Mouse (Mus musculus) midbrain, embryonic 15.5 days (tissue): ENCODE results near the gene Tspoap1. TPM values are rescaled to one million over a fixed set of nuclear protein-coding genes. Genes with fewer than 3 reads are reported as not detected.

ENCODE experiments used
- ATAC-seq: fragments of 200-750 bp; cut with Nextera tagmentation; replicated peaks from 2 replicates; pipeline ENCODE4 v1.8.0; 2017; ENCODE audit warnings: moderate TSS enrichment
- H3K27ac ChIP-seq: fragments of 300-500 bp; sonication (generic); 2 replicates; pipeline ENCODE4 v1.5.1; 2015; ENCODE audit warnings: mild to moderate bottlenecking, inconsistent platforms
- H3K27me3 ChIP-seq: fragments of 300-500 bp; sonication (generic); replicated peaks from 2 replicates; pipeline ENCODE4 v1.6.1; 2015; ENCODE audit warnings: inconsistent platforms
- H3K36me3 ChIP-seq: fragments of 300-500 bp; sonication (generic); replicated peaks from 2 replicates; pipeline ENCODE4 v1.6.1; 2015; ENCODE audit warnings: inconsistent platforms
- H3K4me1 ChIP-seq: fragments of 300-500 bp; sonication (generic); 2 replicates; pipeline ENCODE4 v1.6.1; 2015; ENCODE audit warnings: inconsistent platforms
- H3K4me2 ChIP-seq: fragments of 300-500 bp; sonication (generic); 2 replicates; pipeline ENCODE4 v1.6.1; 2015; ENCODE audit warnings: inconsistent platforms, mild to moderate bottlenecking, moderate library complexity
- H3K4me3 ChIP-seq: fragments of 300-500 bp; sonication (generic); 2 replicates; pipeline ENCODE4 v1.5.1; 2015; ENCODE audit warnings: mild to moderate bottlenecking, inconsistent platforms
- H3K9ac ChIP-seq: fragments of 300-500 bp; sonication (generic); 2 replicates; pipeline ENCODE4 v1.6.1; 2015; ENCODE audit warnings: mild to moderate bottlenecking, inconsistent platforms
- H3K9me3 ChIP-seq: fragments of 300-500 bp; sonication (generic); 2 replicates; pipeline ENCODE4 v1.6.1; 2016; ENCODE audit warnings: inconsistent platforms
- WGBS: fragments of 180-500 bp; shearing (Covaris S2); methylation state at CpG from one replicate; pipeline ENCODE4 v1.1.7; 2015; ENCODE audit warnings: mixed read lengths; 5-methylcytosine and 5-hydroxymethylcytosine counted together
- polyA plus RNA-seq: library from polyadenylated mRNA; unstranded; fragments of >200 nt; fragmentation: Nextera tagmentation; extraction: Ambion mirVana; gene quantifications from 2 replicates; pipeline ENCODE4 v1.2.1, GENCODE M21; 2015

Gene Tspoap1
- polyA plus RNA-seq, 1 experiment from 2014 or later, result 72.5 TPM

GRCm38 (mm10) chr11:87728850-87729592, 31.3 kb upstream of the Tspoap1 start:
- Histone ChIP-seq H3K27me3 (no peaks in the 10 kb centered on the region), H3K27ac (no peak overlapping the region), H3K4me3 (no peak overlapping the region), H3K36me3 (no peaks in the 10 kb centered on the region), H3K4me2 (no peak overlapping the region), H3K9me3 (no peaks in the 10 kb centered on the region), H3K4me1 (peaks cover 15% of the 10 kb centered on the region), H3K9ac (no peak overlapping the region)
- WGBS, result 81% methylated on average over 18 of the region's 18 CpGs
- ATAC-seq, result no peak

GRCm38 (mm10) chr11:87729593-87730185, 30.7 kb upstream of the Tspoap1 start:
- WGBS, result 87% methylated on average over 13 of the region's 13 CpGs

GRCm38 (mm10) chr11:87730652-87731310, 29.6 kb upstream of the Tspoap1 start:
- no peak overlapping the region for H3K4me2 ChIP-seq
- 75% methylated on average over 10 of the region's 10 CpGs for WGBS
- H3K4me3 ChIP-seq, result no peak overlapping the region
- H3K9me3 ChIP-seq, result no peaks in the 10 kb centered on the region
- no peak overlapping the region for H3K9ac ChIP-seq
- H3K27ac ChIP-seq, result no peak overlapping the region
- no peaks in the 10 kb centered on the region for H3K27me3 ChIP-seq
- H3K36me3 ChIP-seq, result no peaks in the 10 kb centered on the region
- ATAC-seq, result no peak
- peaks cover 18% of the 10 kb centered on the region for H3K4me1 ChIP-seq

More at GRCm38 (mm10) chr11:87729593-87730185, 30.7 kb upstream of the Tspoap1 start:
- H3K36me3 ChIP-seq, result no peaks in the 10 kb centered on the region
- no peak overlapping the region for H3K4me3 ChIP-seq
- H3K9me3 ChIP-seq, result no peaks in the 10 kb centered on the region
- no peak overlapping the region for H3K4me2 ChIP-seq
- H3K27me3 ChIP-seq, result no peaks in the 10 kb centered on the region
- ATAC-seq, result no peak
- H3K4me1 ChIP-seq, result peaks cover 18% of the 10 kb centered on the region
- no peak overlapping the region for H3K27ac ChIP-seq
- no peak overlapping the region for H3K9ac ChIP-seq

- WGBS, result 54% methylated on average over 5 of the region's 5 CpGs
- Histone ChIP-seq H3K4me2 (peak overlapping the region; percentile 41), H3K4me1 (peaks cover 31% of the 10 kb centered on the region), H3K9ac (no peak overlapping the region), H3K27me3 (no peaks in the 10 kb centered on the region), H3K9me3 (no peaks in the 10 kb centered on the region), H3K36me3 (no peaks in the 10 kb centered on the region), H3K4me3 (peak overlapping the region; percentile 9; the same call in 1 of the 2 replicates), H3K27ac (no peak overlapping the region)
- ATAC-seq, result no peak
These were observed 26.0 kb upstream of the Tspoap1 start for GRCm38 (mm10) chr11:87734346-87734745.

- Histone ChIP-seq H3K4me1 (peaks cover 31% of the 10 kb centered on the region), H3K4me2 (0 out of 2 replicates have a peak overlapping the region, but pooled peaks have one; percentile 69), H3K9ac (no peak overlapping the region), H3K27me3 (no peaks in the 10 kb centered on the region), H3K36me3 (peaks cover 9% of the 10 kb centered on the region; the same call in 1 of the 2 replicates), H3K4me3 (no peak overlapping the region; the same call in 1 of the 2 replicates), H3K27ac (no peak overlapping the region), H3K9me3 (no peaks in the 10 kb centered on the region)
- ATAC-seq, result no peak
- WGBS, result 84% methylated on average over 6 of the region's 6 CpGs
These were observed 24.6 kb upstream of the Tspoap1 start for GRCm38 (mm10) chr11:87735691-87736090.

- Histone ChIP-seq H3K9me3 (no peaks in the 10 kb centered on the region), H3K27me3 (no peaks in the 10 kb centered on the region), H3K27ac (peak overlapping the region; percentile 70), H3K4me2 (peak overlapping the region; percentile 69), H3K4me1 (peaks cover 31% of the 10 kb centered on the region), H3K36me3 (peaks cover 9% of the 10 kb centered on the region; the same call in 1 of the 2 replicates), H3K4me3 (peak overlapping the region; percentile 48), H3K9ac (peak overlapping the region; percentile 47)
- peak; percentile 67 for ATAC-seq
- 2% methylated on average over 31 of the region's 31 CpGs for WGBS
These were observed 23.6 kb upstream of the Tspoap1 start for GRCm38 (mm10) chr11:87736647-87737134.

- H3K9ac ChIP-seq, result peak within 1 kb of the TSS; percentile 49
- no peaks in the 10 kb centered on the region for H3K27me3 ChIP-seq
- H3K4me2 ChIP-seq, result peak within 1 kb of the TSS; percentile 90
- peak within 1 kb of the TSS; percentile 70 for H3K27ac ChIP-seq
- peaks cover 31% of the 10 kb centered on the region for H3K4me1 ChIP-seq
- H3K9me3 ChIP-seq, result no peaks in the 10 kb centered on the region
- peak within 1 kb of the TSS; percentile 48 for H3K4me3 ChIP-seq
- peak; percentile 95 for ATAC-seq
- WGBS, result under 1% methylated on average over 57 of the region's 57 CpGs
- H3K36me3 ChIP-seq, result peaks cover 13% of the 10 kb centered on the region; the same call in 1 of the 2 replicates
These were observed 23.1 kb upstream of the Tspoap1 start, which contains the start of gene Supt4a for GRCm38 (mm10) chr11:87737175-87737740. Gene Supt4a (plus strand): TSS chr11:87737552.

- no peaks in the 10 kb centered on the region for H3K9me3 ChIP-seq
- no peak overlapping the region for H3K4me3 ChIP-seq
- H3K27ac ChIP-seq, result no peak overlapping the region
- WGBS, result 88% methylated on average over 3 of the region's 3 CpGs
- H3K9ac ChIP-seq, result no peak overlapping the region
- H3K27me3 ChIP-seq, result no peaks in the 10 kb centered on the region
- peaks cover 33% of the 10 kb centered on the region for H3K36me3 ChIP-seq
- H3K4me2 ChIP-seq, result no peak overlapping the region
- ATAC-seq, result no peak
- no peaks in the 10 kb centered on the region for H3K4me1 ChIP-seq
These were observed 16.6 kb upstream of the Tspoap1 start for GRCm38 (mm10) chr11:87743691-87744090.

- Histone ChIP-seq H3K27me3 (no peaks in the 10 kb centered on the region), H3K4me3 (no peak overlapping the region), H3K9ac (no peak overlapping the region), H3K36me3 (peaks cover 28% of the 10 kb centered on the region), H3K4me2 (no peak overlapping the region), H3K4me1 (no peaks in the 10 kb centered on the region), H3K27ac (no peak overlapping the region), H3K9me3 (no peaks in the 10 kb centered on the region)
- ATAC-seq, result no peak
- WGBS, result 88% methylated on average over 4 of the region's 4 CpGs
These were observed 15.4 kb upstream of the Tspoap1 start for GRCm38 (mm10) chr11:87744964-87745363.

- Histone ChIP-seq H3K4me1 (no peaks in the 10 kb centered on the region), H3K27ac (no peak overlapping the region), H3K36me3 (peaks cover 24% of the 10 kb centered on the region), H3K27me3 (no peaks in the 10 kb centered on the region), H3K9me3 (no peaks in the 10 kb centered on the region), H3K4me3 (no peak overlapping the region), H3K9ac (no peak overlapping the region), H3K4me2 (no peak overlapping the region)
- ATAC-seq, result no peak
- WGBS, result 80% methylated on average over 9 of the region's 9 CpGs
These were observed 14.4 kb upstream of the Tspoap1 start for GRCm38 (mm10) chr11:87745632-87746555.

GRCm38 (mm10) chr11:87747312-87747711, 13.0 kb upstream of the Tspoap1 start:
- ATAC-seq, result no peak
- WGBS, result 97% methylated on average over 3 of the region's 5 CpGs
- Histone ChIP-seq H3K9me3 (no peaks in the 10 kb centered on the region), H3K9ac (no peak overlapping the region), H3K4me2 (no peak overlapping the region), H3K36me3 (peaks cover 20% of the 10 kb centered on the region), H3K4me3 (no peak overlapping the region), H3K27me3 (no peaks in the 10 kb centered on the region), H3K27ac (no peak overlapping the region), H3K4me1 (no peaks in the 10 kb centered on the region)
